Mouse (Mus musculus) MN1 (cell line): ENCODE results near the gene Trub1.
A peak's percentile ranks its signal among the peaks of the same experiment; 100 is the strongest.

Experiments used
- DNase-seq: peaks from one replicate; pipeline ENCODE4 v3.0.0-alpha.2; 2016; ENCODE audit warnings: low spot score

Gene Trub1

DNA sequence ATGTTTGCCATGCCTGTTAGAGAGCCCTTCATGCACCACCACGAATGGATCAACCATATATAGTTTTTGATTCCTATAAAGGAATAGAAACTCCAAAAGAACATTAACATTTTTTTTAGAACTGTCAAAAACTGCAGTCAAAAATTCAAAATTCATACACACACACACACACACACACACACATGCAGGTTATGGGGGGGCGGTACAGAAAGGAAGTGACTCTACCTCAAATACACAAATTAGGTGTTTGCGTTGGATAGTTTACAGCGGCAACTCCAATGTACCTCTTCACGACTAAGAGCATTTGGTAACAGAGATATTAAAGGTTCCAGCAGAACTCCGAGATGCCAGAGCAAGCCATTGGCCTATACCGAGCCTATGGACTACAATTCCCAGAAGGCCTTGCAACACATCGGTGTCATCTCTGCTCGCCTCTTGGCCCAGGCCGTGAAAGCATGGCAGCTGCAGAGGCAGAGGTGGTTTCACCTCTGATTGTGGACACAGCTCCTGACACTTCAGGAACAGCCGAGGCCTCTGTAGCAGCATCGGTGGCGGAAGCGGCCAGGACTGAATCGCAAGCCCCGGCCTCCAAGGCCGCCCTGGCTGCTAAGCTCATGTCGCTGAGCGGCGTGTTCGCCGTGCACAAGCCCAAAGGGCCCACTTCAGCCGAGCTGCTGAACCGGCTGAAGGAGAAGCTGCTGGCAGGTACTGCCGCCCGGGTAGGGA lies at the start of gene Trub1:
TSS of gene Trub1 (plus strand) at position 421 of the 726 bp plus-strand sequence.
- DNase-seq: peak; percentile 88

- peak; percentile 96 for DNase-seq
Measured at GRCm38 (mm10) chr19:57403700-57404501, 48.8 kb upstream of the Trub1 start.

DNA sequence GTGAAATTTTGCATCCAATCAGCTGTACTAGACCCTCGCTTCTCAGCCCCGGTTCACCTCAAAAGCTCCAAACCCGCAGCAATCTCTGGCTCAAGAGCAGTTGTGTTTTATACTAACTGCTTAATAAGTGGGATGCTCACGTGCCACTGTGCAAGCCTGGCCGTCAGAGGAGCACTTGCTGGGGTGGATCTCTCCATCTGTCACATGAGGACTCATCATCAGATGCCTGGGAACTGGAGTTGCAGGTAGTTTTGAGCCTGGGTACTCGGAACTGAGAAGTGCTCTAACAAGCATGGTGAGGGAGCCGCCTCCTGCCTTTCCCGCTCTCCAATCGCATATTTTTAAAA lies 48.2 kb upstream of the Trub1 start:
- DNase-seq: peak; percentile 76

DNA sequence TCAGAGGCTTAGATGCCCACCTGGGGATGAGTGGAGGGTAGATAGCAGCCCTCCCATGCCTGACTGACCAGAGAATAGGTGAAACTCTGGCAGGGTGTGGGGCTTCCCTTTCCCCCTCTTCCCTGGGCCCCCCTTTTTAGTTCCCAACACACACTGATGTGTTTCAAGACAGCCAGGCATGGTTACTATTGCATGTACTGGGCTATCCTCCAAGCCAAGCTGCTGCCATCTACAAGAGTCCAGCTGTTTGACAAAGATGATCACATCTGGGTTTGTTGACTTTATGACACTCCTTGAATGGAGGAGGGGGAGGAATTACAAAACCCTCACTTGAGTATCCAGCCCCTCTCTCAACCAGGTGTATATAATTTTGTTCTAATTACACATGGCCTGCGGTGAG lies 44.8 kb upstream of the Trub1 start:
- DNase-seq: no peak

- DNase-seq: peak; percentile 87
Measured at GRCm38 (mm10) chr19:57411375-57412196, 41.1 kb upstream of the Trub1 start.

- no peak for DNase-seq
Measured at GRCm38 (mm10) chr19:57413170-57413569, 39.5 kb upstream of the Trub1 start.

DNA sequence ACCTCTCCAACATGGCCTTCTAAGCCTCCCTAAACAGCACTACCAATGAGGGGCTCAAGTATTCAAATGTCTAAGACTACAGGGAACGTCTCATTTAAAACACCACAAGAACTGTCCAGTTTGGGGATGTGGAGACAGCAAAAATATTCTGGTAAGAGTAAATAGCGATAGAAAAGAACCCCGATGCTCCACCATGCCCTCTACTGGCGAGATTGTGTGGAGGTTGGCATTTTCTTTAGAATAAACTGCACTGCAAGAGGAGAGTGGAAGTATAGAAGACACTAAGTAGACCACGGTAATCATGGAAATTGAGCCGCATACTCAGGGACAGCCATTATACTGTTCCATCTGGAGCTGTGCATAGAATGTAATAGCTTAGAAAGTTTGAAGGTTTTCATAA lies 38.8 kb upstream of the Trub1 start:
- no peak for DNase-seq

DNA sequence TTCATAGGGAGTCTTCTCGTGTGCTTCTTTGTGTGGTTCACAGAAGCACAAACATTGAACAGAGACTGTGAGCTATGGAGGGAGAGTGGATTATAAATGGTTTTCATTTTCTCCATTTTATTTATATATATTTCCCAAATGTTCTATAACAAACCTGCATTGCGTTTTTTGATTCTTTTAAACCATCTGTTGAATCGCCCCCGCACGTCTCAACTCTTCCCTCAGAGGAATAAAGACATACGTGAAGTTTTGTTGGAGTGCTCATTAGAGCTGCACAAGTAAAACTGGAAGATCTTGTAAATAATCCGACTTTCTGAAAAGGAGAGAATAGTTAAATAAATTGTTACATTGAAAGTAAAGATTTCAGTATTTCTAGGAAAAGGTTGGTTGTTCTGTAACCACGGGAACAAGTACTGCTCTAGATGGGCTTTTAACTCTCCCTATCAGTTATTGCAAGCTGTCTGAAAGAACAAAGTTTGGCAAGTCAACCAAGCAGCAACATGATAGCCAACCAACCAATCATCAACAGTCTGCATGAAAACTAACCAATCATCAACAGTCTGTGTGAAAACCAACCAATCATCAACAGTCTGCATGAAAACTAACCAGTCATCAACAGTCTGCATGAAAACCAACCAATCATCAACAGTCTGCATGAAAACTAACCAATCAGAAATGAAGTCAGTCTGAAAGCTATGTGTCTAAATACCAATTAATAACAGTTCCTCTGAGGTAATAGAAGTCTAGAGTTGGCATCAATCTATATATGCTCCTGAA lies 37.5 kb upstream of the Trub1 start:
- DNase-seq: no peak

DNA sequence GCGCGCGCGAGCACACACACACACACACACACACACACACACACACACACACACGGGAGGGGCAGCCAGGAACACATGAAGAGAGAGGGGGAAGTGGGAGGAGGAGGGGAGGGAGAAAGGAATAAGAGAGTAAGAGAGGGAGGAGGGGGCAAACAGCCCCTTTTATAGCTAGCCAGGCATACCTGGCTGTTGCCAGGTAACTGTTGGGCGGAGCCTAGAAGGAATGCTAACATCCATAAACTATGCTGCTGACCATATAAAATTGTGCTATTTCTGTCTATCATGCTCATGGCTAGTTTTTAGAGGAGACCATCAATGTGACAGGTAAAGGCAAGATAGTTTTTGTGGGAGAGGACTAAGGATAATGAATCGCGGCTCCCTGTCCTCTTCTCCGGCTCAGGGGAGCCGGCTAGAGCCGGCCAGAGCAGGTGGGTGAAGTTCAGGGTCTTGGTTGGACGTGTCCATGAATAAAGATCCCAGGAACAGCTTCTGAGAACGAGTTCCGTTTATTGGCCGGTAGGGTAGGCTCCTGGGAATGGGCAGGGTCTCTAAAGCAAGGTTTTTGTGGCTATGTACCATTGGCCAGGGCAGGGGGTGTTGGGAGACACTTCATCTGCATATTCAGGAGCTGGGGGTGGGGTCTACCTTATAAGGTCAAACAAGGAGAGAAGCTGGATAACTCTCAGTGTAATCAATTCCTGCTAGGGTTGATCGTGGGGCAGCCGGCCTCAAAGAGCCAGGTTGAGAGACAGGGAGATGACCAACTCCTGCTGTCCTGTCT lies 34.7 kb upstream of the Trub1 start:
- no peak for DNase-seq

DNA sequence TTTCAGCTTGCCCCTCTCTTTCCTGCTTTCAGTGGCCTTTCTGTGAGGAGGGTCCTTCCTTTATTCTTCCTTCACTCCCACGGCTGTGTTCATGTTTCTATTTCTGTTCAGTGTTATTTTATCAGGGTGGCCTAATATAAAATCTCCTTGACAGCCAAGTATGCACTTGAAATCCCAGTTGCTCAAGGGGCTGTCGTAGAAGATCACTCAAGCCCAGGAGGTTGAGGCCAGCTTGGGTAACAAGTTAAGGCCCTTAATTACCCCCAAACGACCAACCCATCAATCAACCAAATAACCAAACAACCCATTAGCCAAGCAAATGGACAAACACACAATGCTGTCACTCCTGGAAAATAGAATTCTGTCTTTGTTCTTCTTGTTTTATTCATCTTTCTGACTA lies 29.3 kb upstream of the Trub1 start:
- DNase-seq: no peak

GRCm38 (mm10) chr19:57425296-57425695 lies 27.4 kb upstream of the Trub1 start:
- no peak for DNase-seq

GRCm38 (mm10) chr19:57426841-57427240 lies 25.9 kb upstream of the Trub1 start:
- DNase-seq: no peak

DNA sequence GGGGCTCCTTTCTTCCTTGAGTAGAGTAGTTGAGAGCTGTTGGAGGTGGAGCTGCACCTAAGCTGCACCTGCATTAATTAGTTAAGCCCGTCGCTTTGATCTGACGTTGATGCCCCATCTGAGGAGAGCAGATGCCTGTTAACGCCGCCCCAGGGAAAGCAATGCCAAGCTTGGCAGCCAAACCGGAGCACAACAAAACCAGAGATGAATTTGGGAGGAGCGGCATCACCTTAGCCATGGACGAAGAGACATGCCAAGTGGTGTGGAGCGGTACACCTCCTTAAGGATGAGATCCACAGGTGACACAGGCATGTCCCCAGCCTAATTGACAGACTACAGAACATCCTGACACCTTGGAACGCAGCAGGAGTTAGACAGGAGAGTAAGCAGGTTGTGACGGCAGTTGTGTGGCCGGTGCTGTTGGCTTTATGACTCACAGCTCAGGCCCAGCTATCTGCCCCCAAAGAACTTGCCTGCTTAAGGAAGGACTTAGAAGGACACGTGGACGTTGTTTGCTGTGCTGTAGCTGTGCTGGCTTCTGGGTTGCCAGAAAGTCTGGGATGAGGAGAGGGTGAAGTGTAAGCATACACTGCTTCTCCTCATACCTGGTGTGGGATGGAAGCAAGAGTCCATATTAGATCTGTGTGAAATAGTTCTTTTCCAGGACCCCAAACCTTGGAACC lies 24.8 kb upstream of the Trub1 start:
- DNase-seq: no peak

- no peak for DNase-seq
Measured at GRCm38 (mm10) chr19:57428641-57429040, 24.1 kb upstream of the Trub1 start.

DNA sequence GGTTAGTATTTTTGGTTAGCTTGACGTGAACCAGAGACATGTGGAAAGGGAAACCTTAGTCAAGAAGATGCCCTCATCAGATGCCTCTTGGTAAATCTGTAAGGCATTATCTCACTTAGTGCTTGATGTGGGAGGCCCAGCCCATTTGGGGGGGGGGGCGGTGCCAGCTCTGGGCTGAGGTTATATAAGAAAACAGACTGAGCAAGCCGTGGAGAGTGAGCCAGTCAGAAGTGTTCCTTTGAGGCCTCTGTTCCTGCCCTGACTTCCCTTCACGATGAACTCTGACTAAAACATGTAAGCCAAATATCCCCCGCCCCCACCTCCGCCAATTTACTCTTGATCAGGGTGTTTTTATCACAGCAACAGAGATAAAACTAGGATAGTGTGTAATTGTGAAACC lies 22.8 kb upstream of the Trub1 start:
- no peak for DNase-seq

DNA sequence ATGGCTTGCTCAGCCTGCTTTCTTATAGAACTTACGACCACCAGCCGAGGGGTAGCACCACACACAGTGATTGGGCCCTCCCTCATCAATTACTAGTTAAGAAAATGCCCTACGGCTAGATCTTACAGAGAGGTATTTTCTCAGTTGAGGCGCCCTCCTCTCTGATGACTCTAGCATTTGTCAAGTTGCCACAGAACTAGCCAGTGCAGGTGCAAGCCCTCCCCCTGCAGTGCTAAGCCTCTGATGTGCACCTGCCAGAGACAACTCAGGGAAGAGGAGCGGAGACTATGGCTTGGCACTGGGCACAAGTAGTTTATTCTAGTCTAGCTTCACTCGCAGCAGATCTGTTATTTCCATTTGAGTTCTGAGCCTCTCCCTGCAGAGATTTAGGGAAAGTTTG lies 21.2 kb upstream of the Trub1 start:
- no peak for DNase-seq

GRCm38 (mm10) chr19:57434024-57434423 lies 18.7 kb upstream of the Trub1 start:
- DNase-seq: peak; percentile 16

- DNase-seq: peak; percentile 75
Measured at GRCm38 (mm10) chr19:57436586-57437021, 16.1 kb upstream of the Trub1 start.

GRCm38 (mm10) chr19:57437042-57437441 lies 15.7 kb upstream of the Trub1 start:
- peak; percentile 37 for DNase-seq

DNA sequence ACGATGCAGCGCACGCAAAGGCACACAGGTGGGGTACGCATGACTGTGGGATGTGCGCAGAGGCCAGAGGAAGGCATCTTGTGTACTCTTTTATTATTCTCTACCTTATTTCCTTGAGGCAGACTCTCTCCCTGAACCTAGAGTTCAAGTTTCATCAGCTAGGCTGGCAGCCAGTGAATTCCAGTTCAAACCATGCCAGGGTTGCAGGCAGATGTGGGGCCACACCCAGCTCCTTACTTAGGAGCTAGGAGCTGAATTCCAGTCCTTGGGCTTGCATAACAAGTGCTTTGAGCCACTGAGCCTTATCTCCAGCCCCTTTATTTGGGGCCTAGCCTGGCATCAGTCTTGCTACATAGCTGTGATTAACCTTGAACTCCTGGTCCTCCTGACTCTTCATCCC lies 13.4 kb upstream of the Trub1 start:
- DNase-seq: no peak
